ENCODE assay signal across 15 mouse cellular contexts in the genomic region with DNA sequence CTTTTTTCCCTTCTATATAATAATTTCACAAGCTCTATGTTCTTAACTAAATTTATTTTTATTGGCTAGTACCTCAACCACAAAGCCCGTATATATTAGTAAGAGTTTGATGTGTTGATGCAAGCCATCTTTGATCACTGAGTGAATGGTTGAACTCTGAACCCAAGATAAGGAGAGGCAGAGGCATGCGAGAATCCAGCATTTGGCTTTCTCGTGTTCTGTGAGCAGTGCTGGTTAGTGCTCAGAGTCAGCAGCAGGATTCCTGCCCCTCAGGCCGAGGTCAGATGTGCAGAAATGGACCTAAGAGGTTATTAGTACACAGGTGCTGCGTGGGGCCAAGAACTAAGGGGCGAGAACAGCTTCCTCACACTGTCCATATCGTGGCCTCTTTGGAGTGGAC.
"Had no signal": no experiment of that assay in that cellular context is flagged by ENCODE, and none has a peak within 500 bp of the region (broad histone marks: within the 10 kb centered on the region; RNA-seq: fewer than 3 reads in every experiment).

No protein-coding gene starts in this region.

- H3K27ac ChIP-seq: liver, embryonic 15.5 days; midbrain, embryonic 13.5 days; midbrain, embryonic 15.5 days; neural tube, embryonic 12.5 days; stomach, embryonic 15.5 days; stomach, postnatal 0 days had no signal

- H3K4me3 ChIP-seq: liver, embryonic 15.5 days; midbrain, embryonic 13.5 days; midbrain, embryonic 15.5 days; neural tube, embryonic 12.5 days; stomach, embryonic 15.5 days had no signal

- DNase-seq: lung, adult 18-20 months; lung, embryonic 14.5 days; lung, postnatal 10 days; lung, postnatal 4 days; right cerebral cortex, postnatal 14 days; thymus, adult 2 months; thymus, postnatal 25 days; thymus, postnatal 4 days had no signal

- ATAC-seq: midbrain, embryonic 13.5 days; midbrain, embryonic 15.5 days had no signal

- H3K9ac ChIP-seq: liver, embryonic 15.5 days; lung, embryonic 14.5 days; midbrain, embryonic 13.5 days; midbrain, embryonic 15.5 days; neural tube, embryonic 12.5 days; stomach, embryonic 15.5 days had no signal

- H3K27me3 ChIP-seq: liver, embryonic 15.5 days; midbrain, embryonic 13.5 days; midbrain, embryonic 15.5 days; neural tube, embryonic 12.5 days; stomach, embryonic 15.5 days had no signal

- H3K4me2 ChIP-seq: liver, embryonic 15.5 days; lung, embryonic 14.5 days; midbrain, embryonic 11.5 days; midbrain, embryonic 13.5 days; midbrain, embryonic 15.5 days; neural tube, embryonic 12.5 days; stomach, embryonic 15.5 days had no signal

- H3K9me3 ChIP-seq: liver, embryonic 15.5 days; midbrain, embryonic 13.5 days; midbrain, embryonic 15.5 days; neural tube, embryonic 12.5 days; stomach, embryonic 15.5 days had no signal

- H3K4me1 ChIP-seq: liver, embryonic 15.5 days; neural tube, embryonic 12.5 days; stomach, embryonic 15.5 days had no signal

- H3K36me3 ChIP-seq: liver, embryonic 15.5 days; midbrain, embryonic 15.5 days; neural tube, embryonic 12.5 days; stomach, embryonic 15.5 days had no signal
